Mouse (Mus musculus) cortical plate, adult 2 months (tissue): ENCODE measurements around the gene Bloc1s4.

Experiments used
- CTCF ChIP-seq: fragments of 200-500 bp; IDR thresholded peaks from 2 replicates; pipeline ENCODE4 v1.5.1; 2011; ENCODE audit warnings: mild to moderate bottlenecking, control low read depth, low read length; ENCODE audit not compliant: insufficient read depth; ENCODE audit errors: extremely low read depth
- POLR2A ChIP-seq: fragments of 200-500 bp; IDR thresholded peaks from 2 replicates; pipeline ENCODE4 v1.6.1; 2011; ENCODE audit warnings: mild to moderate bottlenecking, low read length, control low read depth; ENCODE audit not compliant: insufficient read depth; ENCODE audit errors: extremely low read depth

DNA sequence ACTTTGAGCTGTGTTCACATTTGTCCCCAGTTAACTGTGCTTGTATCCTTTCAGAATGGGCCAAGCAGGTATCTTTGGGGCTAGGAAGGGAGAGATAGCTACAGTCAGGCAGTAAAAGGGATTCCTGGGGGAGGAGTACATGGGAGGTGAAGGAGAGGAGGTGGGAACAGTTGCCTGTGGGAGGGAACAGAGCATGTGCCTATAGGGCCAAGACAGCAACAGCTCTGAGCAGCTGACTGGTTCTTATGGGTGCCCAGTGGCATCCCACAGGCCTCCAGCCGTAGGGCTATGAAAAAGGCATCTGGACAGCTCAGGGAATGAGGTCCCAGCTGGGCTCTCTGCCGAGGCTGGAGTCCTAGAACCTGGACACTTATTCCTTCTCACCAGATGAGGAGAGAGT lies 31.6 kb downstream of the Bloc1s4 start:
- TF ChIP-seq CTCF: no peak
- no peak for TF ChIP-seq POLR2A
